Mouse (Mus musculus): Measurements from ENCODE around the gene Selenow.

Gene Selenow

GRCm38 (mm10) chr7:15905861-15906260, 16.3 kb downstream of the Selenow start:
- no peak for DNase-seq (ENCODE audit: low spot score)

- DNase-seq (ENCODE audit: low spot score), result no peak
Measured at GRCm38 (mm10) chr7:15901366-15902048, 20.7 kb downstream of the Selenow start.

GRCm38 (mm10) chr7:15894251-15894650, 28.0 kb downstream of the Selenow start:
- DNase-seq (ENCODE audit: low spot score), result no peak

GRCm38 (mm10) chr7:15884127-15884526, 38.1 kb downstream of the Selenow start:
- no peak for DNase-seq (ENCODE audit: low spot score)

- DNase-seq (ENCODE audit: low spot score), result no peak
Measured at GRCm38 (mm10) chr7:15882317-15882716, 39.9 kb downstream of the Selenow start, which contains the start of gene Crxos. Crxos (plus strand) TSS chr7:15882617.

GRCm38 (mm10) chr7:15881831-15882230, 40.4 kb downstream of the Selenow start:
- no peak for DNase-seq (ENCODE audit: low spot score)

GRCm38 (mm10) chr7:15881388-15881787, 40.8 kb downstream of the Selenow start:
- DNase-seq (ENCODE audit: low spot score), result no peak

- no peak for DNase-seq (ENCODE audit: low spot score)
Measured at GRCm38 (mm10) chr7:15879756-15880155, 42.4 kb downstream of the Selenow start, which contains the start of gene Crx. Crx (minus strand) TSS chr7:15879968.
